In the genomic region with DNA sequence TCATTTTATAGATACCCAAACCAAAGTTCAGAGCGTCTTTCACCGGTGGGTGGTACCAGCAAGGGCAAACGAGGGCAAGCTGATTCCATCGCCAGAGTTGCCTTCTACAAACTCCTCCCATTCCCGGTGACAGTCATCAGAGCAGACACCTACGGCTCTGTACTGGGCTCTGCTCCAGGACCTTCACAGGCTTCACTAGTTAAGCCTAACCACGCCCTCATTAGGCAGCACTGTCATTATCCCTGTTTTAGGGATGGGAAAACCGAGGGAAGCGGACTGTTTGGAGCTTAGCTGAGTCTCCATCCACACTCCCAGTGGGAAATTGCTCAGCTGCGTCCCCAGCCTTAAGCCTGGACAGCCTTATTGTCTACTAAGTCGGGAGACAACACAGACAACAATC, we compare ENCODE assay signal across 13 mouse cellular contexts. TPM values are rescaled to one million over a fixed set of nuclear protein-coding genes. Genes with fewer than 3 reads are reported as not detected.
A peak's percentile ranks its signal among the peaks of the same experiment; 100 is the strongest.
DNase-seq lines count a peak whose midpoint lies in the region; ATAC-seq and TF ChIP-seq lines count a peak whose summit lies in the region.
"Had no signal": no experiment of that assay in that cellular context is flagged by ENCODE, and none has a peak within 500 bp of the region (broad histone marks: within the 10 kb centered on the region; RNA-seq: fewer than 3 reads in every experiment).

No protein-coding gene starts in this region.

- no peaks in the 10 kb centered on the region for H3K9me3 ChIP-seq in kidney, embryonic 15.5 days (replicated peaks)
- H3K9me3 ChIP-seq in forebrain, embryonic 15.5 days, result no peaks in the 10 kb centered on the region
- H3K9me3 ChIP-seq: hindbrain, embryonic 15.5 days; limb, embryonic 13.5 days; lung, embryonic 15.5 days; midbrain, embryonic 15.5 days had no signal

- H3K4me1 ChIP-seq in kidney, embryonic 15.5 days, result peaks cover 13% of the 10 kb centered on the region
- H3K4me1 ChIP-seq in forebrain, embryonic 15.5 days, result no peaks in the 10 kb centered on the region
- H3K4me1 ChIP-seq: hindbrain, embryonic 15.5 days; lung, embryonic 15.5 days; midbrain, embryonic 15.5 days had no signal

- H3K36me3 ChIP-seq in kidney, embryonic 15.5 days, result no peaks in the 10 kb centered on the region
- H3K36me3 ChIP-seq in forebrain, embryonic 15.5 days, result no peaks in the 10 kb centered on the region
- H3K36me3 ChIP-seq: hindbrain, embryonic 15.5 days; limb, embryonic 13.5 days; lung, embryonic 15.5 days; midbrain, embryonic 15.5 days had no signal

- H3K4me3 ChIP-seq in kidney, embryonic 15.5 days (replicated peaks), result no peak overlapping the region
- no peak overlapping the region for H3K4me3 ChIP-seq in forebrain, embryonic 15.5 days
- H3K4me3 ChIP-seq: hindbrain, embryonic 15.5 days; limb, embryonic 13.5 days; lung, embryonic 15.5 days; midbrain, embryonic 15.5 days had no signal

- H3K27me3 ChIP-seq in kidney, embryonic 15.5 days, result no peaks in the 10 kb centered on the region
- H3K27me3 ChIP-seq in forebrain, embryonic 15.5 days, result no peaks in the 10 kb centered on the region
- H3K27me3 ChIP-seq: hindbrain, embryonic 15.5 days; limb, embryonic 13.5 days; lung, embryonic 15.5 days; midbrain, embryonic 15.5 days had no signal

- DNase-seq in cerebellum, postnatal 10 days, result peak; percentile 59 to 72
- no peak for DNase-seq in cerebellum, postnatal 36 days
- peak; percentile 64 to 66 for DNase-seq in kidney, adult 8-10 months
- DNase-seq in brain, embryonic 14.5 days (ENCODE audit: low read depth), result peak; percentile 29
- DNase-seq in retina, embryonic 14.5 days (ENCODE audit: low spot score), result peak; percentile 18
- no peak for DNase-seq in ovary, adult 18-20 months (ENCODE audit: low spot score)
- DNase-seq: gastrocnemius, postnatal 25 days had no signal

- no peak for ATAC-seq in kidney, embryonic 15.5 days (replicated peaks; ENCODE audit: low FRiP score)
- no peak for ATAC-seq in forebrain, embryonic 15.5 days (replicated peaks)
- ATAC-seq: midbrain, embryonic 15.5 days had no signal

- WGBS in kidney, embryonic 15.5 days, result 61% methylated on average over 11 of the region's 11 CpGs
- 46% methylated on average over 11 of the region's 11 CpGs for WGBS in forebrain, embryonic 15.5 days

- H3K9ac ChIP-seq in kidney, embryonic 15.5 days, result no peak overlapping the region
- H3K9ac ChIP-seq in forebrain, embryonic 15.5 days (replicated peaks), result no peak overlapping the region
- H3K9ac ChIP-seq: hindbrain, embryonic 15.5 days; limb, embryonic 13.5 days; lung, embryonic 15.5 days; midbrain, embryonic 15.5 days had no signal

- TF ChIP-seq CTCF in brain, embryonic 14.5 days (IDR thresholded peaks at IDR 0.05; ENCODE audit: borderline replicate concordance, extremely low read depth, insufficient read depth, insufficient read length), result no peak

- TF ChIP-seq POLR2A in brain, embryonic 14.5 days (IDR thresholded peaks at IDR 0.05; ENCODE audit: borderline replicate concordance, extremely low read depth, insufficient read depth, insufficient read length, poor library complexity, severe bottlenecking), result no peak

- H3K4me2 ChIP-seq in kidney, embryonic 15.5 days, result no peak overlapping the region
- no peak overlapping the region for H3K4me2 ChIP-seq in forebrain, embryonic 15.5 days (replicated peaks)
- H3K4me2 ChIP-seq: hindbrain, embryonic 15.5 days; limb, embryonic 13.5 days; lung, embryonic 15.5 days; midbrain, embryonic 15.5 days had no signal

- no peak overlapping the region for H3K27ac ChIP-seq in kidney, embryonic 15.5 days
- no peak overlapping the region for H3K27ac ChIP-seq in forebrain, embryonic 15.5 days (replicated peaks)
- H3K27ac ChIP-seq: hindbrain, embryonic 15.5 days; limb, embryonic 13.5 days; lung, embryonic 15.5 days; midbrain, embryonic 15.5 days had no signal

RNA-seq across cellular contexts. Expression of a gene that starts 20.4 kb away (rescaled TPM):
- 6.5 and 7.2 TPM in 2 replicates for polyA plus RNA-seq in kidney, embryonic 15.5 days (2015; fragmentation: Nextera tagmentation; extraction: Ambion mirVana)
- polyA plus RNA-seq in brain, embryonic 14.5 days (2012; rRNA removed), result 0.25 and 0.26 TPM in 2 replicates
- polyA plus RNA-seq in forebrain, embryonic 15.5 days (2015; fragmentation: Nextera tagmentation; extraction: Ambion mirVana), result 0.08 and 0.09 TPM in 2 replicates

RNA-seq across cellular contexts. Expression of a gene that starts 45.7 kb away (rescaled TPM):
- 29.9 and 35.2 TPM in 2 replicates for polyA plus RNA-seq in kidney, embryonic 15.5 days (2015; fragmentation: Nextera tagmentation; extraction: Ambion mirVana)
- polyA plus RNA-seq in brain, embryonic 14.5 days (2012; rRNA removed), result 78.2 and 82.1 TPM in 2 replicates
- 25.9 and 26.6 TPM in 2 replicates for polyA plus RNA-seq in forebrain, embryonic 15.5 days (2015; fragmentation: Nextera tagmentation; extraction: Ambion mirVana)

Comparison
In these comparisons a context has a peak if more than half of its experiments do, and no peak if none do; other contexts are left out.
1. DNase-seq: peak in cerebellum, postnatal 10 days (2 of 2), kidney, adult 8-10 months (2 of 2), brain, embryonic 14.5 days (single experiment) and retina, embryonic 14.5 days (single experiment); none in cerebellum, postnatal 36 days (0 of 2) and ovary, adult 18-20 months (single experiment).